Mouse (Mus musculus) urinary bladder, postnatal 14 days (tissue): Measurements from ENCODE around the gene Ncan.
A peak's percentile ranks its signal among the peaks of the same experiment; 100 is the strongest.

Experiments
- DNase-seq: peaks from one replicate; pipeline ENCODE4 v3.0.0; 2021; ENCODE audit warnings: low spot score

Gene Ncan

GRCm38 (mm10) chr8:70129309-70129952, 8.8 kb upstream of the Ncan start:
- DNase-seq, result peak; percentile 12

- peak; percentile 30 for DNase-seq
Measured at GRCm38 (mm10) chr8:70128435-70128834, 7.8 kb upstream of the Ncan start.

GRCm38 (mm10) chr8:70124992-70125391, 4.3 kb upstream of the Ncan start:
- no peak for DNase-seq

GRCm38 (mm10) chr8:70122863-70123262, 2.2 kb upstream of the Ncan start:
- DNase-seq, result no peak

- DNase-seq, result no peak
Measured at GRCm38 (mm10) chr8:70118726-70119700, 1.7 kb downstream of the Ncan start.

GRCm38 (mm10) chr8:70117611-70118010, 3.1 kb downstream of the Ncan start:
- DNase-seq, result peak; percentile 20

GRCm38 (mm10) chr8:70114892-70115291, 5.8 kb downstream of the Ncan start:
- DNase-seq, result no peak

- DNase-seq, result no peak
Measured at GRCm38 (mm10) chr8:70114488-70114887, 6.2 kb downstream of the Ncan start.

GRCm38 (mm10) chr8:70112401-70113016, 8.2 kb downstream of the Ncan start:
- DNase-seq, result no peak

- no peak for DNase-seq
Measured at GRCm38 (mm10) chr8:70111192-70111795, 9.4 kb downstream of the Ncan start.

- DNase-seq, result no peak
Measured at GRCm38 (mm10) chr8:70110451-70110850, 10.2 kb downstream of the Ncan start.

- no peak for DNase-seq
Measured at GRCm38 (mm10) chr8:70104922-70105321, 15.8 kb downstream of the Ncan start.

- peak; percentile 16 for DNase-seq
Measured at GRCm38 (mm10) chr8:70104506-70104905, 16.2 kb downstream of the Ncan start.

- no peak for DNase-seq
Measured at GRCm38 (mm10) chr8:70100241-70100640, 20.4 kb downstream of the Ncan start.

GRCm38 (mm10) chr8:70099276-70099675, 21.4 kb downstream of the Ncan start:
- no peak for DNase-seq

GRCm38 (mm10) chr8:70092786-70093185, 27.9 kb downstream of the Ncan start:
- DNase-seq, result no peak

GRCm38 (mm10) chr8:70089296-70089960, 31.2 kb downstream of the Ncan start:
- DNase-seq, result no peak

GRCm38 (mm10) chr8:70087836-70088650, 32.6 kb downstream of the Ncan start:
- DNase-seq, result peak; percentile 29

GRCm38 (mm10) chr8:70087237-70087636, 33.4 kb downstream of the Ncan start:
- DNase-seq, result no peak

GRCm38 (mm10) chr8:70086151-70086550, 34.5 kb downstream of the Ncan start:
- no peak for DNase-seq
